Mouse (Mus musculus) midbrain, embryonic 10.5 days (tissue): ENCODE measurements around the gene Bcl11a. TPM values are rescaled to one million over a fixed set of nuclear protein-coding genes. Genes with fewer than 3 reads are reported as not detected.

Experiments used
- DNase-seq: peaks from one replicate; pipeline ENCODE4 v3.0.0-alpha.2; 2017; ENCODE audit warnings: low spot score
- H3K27ac ChIP-seq: fragments of 300-500 bp; sonication (generic); replicated peaks from 2 replicates; pipeline ENCODE4 v1.5.1; 2016; ENCODE audit warnings: mild to moderate bottlenecking
- H3K27me3 ChIP-seq: fragments of 300-500 bp; sonication (generic); 2 replicates; pipeline ENCODE4 v1.6.1; 2016; ENCODE audit warnings: low read depth, mild to moderate bottlenecking; ENCODE audit not compliant: poor library complexity, severe bottlenecking
- H3K36me3 ChIP-seq: fragments of 300-500 bp; sonication (generic); 2 replicates; pipeline ENCODE4 v1.6.1; 2016; ENCODE audit warnings: mild to moderate bottlenecking, moderate library complexity
- H3K4me1 ChIP-seq: fragments of 300-500 bp; sonication (generic); 2 replicates; pipeline ENCODE4 v1.6.1; 2016
- H3K4me3 ChIP-seq: fragments of 300-500 bp; sonication (generic); 2 replicates; pipeline ENCODE4 v1.5.1; 2016; ENCODE audit warnings: mild to moderate bottlenecking, moderate library complexity
- H3K9me3 ChIP-seq: fragments of 300-500 bp; sonication (generic); replicated peaks from 2 replicates; pipeline ENCODE4 v1.6.1; 2016; ENCODE audit warnings: mild to moderate bottlenecking
- WGBS: fragments of 180-500 bp; shearing (Covaris S2); methylation state at CpG from one replicate; pipeline ENCODE4 v1.1.7; 2016; 5-methylcytosine and 5-hydroxymethylcytosine counted together
- polyA plus RNA-seq: library from polyadenylated mRNA; unstranded; fragments of >200 nt; fragmentation: Nextera tagmentation; extraction: Ambion mirVana; gene quantifications from 2 replicates; pipeline ENCODE4 v1.2.1, GENCODE M21; 2016

The Bcl11a gene
- polyA plus RNA-seq, result 15.8 and 33.2 TPM in 2 replicates

DNA sequence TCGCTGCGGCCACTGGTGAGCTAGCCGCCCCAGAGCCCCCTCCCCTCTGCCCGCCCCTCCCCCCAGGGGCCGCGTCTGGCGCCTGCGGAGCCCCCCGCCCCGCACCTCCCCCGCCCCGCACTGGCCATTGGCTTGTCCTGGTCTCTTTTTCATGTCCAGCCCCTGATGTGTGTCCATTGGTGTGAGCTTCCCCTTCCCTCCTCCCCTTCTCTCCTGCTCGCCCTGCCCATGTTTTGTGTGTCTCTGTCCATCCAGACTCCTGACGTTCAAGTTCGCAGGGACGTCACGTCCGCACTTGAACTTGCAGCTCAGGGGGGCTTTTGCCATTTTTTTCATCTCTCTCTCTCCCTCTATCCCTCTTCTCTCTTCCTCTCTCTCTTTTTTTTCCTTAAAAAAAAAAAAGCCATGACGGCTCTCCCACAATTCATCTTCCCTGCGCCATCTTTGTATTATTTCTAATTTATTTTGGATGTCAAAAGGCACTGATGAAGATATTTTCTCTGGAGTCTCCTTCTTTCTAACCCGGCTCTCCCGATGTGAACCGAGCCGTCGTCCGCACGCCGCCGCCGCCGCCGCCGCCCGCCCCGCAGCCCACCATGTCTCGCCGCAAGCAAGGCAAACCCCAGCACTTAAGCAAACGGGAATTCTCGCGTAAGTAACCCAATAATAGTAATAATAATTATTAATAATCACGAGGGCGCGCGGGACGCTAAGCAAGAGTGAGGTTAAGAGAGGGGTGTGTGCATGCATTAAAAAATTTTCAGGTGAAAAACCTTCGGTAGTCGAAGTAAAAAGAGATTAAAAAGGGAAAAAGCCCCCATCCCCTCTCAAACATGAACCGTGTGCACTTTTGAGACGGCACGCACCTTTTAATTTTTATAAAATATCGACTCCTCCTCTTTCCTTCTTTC, at the start of gene Bcl11a:
Bcl11a (plus strand) TSS at position 262 of the 911 bp plus-strand sequence.
- Histone ChIP-seq H3K27me3 (peaks cover 50% of the 10 kb centered on the region), H3K4me1 (peaks cover 79% of the 10 kb centered on the region), H3K36me3 (no peaks in the 10 kb centered on the region), H3K9me3 (no peaks in the 10 kb centered on the region), H3K4me3 (peak within 1 kb of the TSS; percentile 76), H3K27ac (peak within 1 kb of the TSS; percentile 94)
- under 1% methylated on average over 40 of the region's 51 CpGs for WGBS
- DNase-seq, result peak; percentile 88

DNA sequence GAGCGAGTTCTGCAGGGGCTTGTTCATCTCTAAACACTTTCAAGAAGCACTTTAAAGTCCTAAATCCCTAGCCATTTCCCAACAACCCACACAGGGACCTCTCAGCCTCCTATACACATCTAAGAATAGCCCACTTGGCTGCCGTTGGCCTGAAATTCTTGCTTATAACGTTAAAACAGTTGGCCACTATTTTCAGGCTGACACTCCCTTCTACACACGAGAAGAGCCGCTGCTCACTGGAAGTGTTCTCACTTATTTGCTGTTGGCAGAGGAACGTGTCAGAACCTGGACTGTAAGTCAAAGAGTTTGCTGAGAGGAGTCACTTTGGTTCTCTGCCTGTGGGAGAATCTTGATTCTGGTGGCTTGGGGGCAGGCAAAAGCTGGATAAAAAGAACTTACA, 33.8 kb upstream of the Bcl11a start:
- DNase-seq, result no peak
- no peaks in the 10 kb centered on the region for H3K4me1 ChIP-seq
- WGBS, result 91% methylated on average over 6 of the region's 6 CpGs
- H3K9me3 ChIP-seq, result no peaks in the 10 kb centered on the region
- H3K4me3 ChIP-seq, result no peak overlapping the region
- no peaks in the 10 kb centered on the region for H3K36me3 ChIP-seq
- H3K27me3 ChIP-seq, result no peaks in the 10 kb centered on the region
- H3K27ac ChIP-seq, result no peak overlapping the region

DNA sequence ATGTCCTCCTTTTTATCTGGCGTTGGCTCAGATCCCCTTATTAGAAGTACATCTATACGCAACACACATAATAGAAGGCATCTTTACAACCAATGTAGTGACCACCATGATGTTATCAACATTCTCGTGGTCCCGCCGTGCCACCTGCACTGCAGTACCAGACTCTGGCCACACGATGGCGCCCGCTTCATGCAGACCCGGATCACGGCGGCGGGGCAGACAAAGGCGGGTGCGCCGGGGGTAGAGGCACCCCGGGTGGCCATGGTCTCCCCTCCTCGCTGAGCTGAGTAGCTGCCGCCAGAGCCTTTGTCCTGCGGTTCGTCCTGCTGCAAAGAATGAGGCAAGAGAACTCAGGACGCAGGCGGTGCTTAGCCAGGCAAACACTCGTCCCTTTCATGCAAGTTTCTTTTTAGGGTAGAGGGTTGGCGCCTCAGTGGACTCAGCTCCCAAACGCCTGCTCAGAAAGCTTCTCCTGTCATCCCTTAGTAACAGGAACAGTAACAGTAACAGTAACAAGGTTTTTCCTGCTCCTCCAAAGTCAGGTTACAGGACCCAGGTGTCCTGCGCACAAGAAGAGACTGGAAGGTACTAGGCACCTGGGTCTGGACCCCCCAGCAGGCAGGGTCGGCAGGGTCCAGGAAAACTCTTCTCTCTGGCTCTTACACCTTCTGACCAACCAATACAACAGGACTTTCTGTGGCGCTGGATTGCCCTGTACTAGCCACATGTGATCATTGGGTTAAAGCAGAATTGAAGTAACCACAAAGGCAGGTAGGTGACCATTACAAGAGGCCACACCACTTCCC, 28.4 kb upstream of the Bcl11a start:
- no peaks in the 10 kb centered on the region for H3K36me3 ChIP-seq
- H3K4me3 ChIP-seq, result peak overlapping the region; percentile 57
- no peaks in the 10 kb centered on the region for H3K9me3 ChIP-seq
- peak; percentile 92 for DNase-seq
- H3K27ac ChIP-seq, result peak overlapping the region; percentile 89
- WGBS, result 5% methylated on average over 28 of the region's 28 CpGs
- H3K4me1 ChIP-seq, result peaks cover 5% of the 10 kb centered on the region
- H3K27me3 ChIP-seq, result peaks cover 34% of the 10 kb centered on the region

DNA sequence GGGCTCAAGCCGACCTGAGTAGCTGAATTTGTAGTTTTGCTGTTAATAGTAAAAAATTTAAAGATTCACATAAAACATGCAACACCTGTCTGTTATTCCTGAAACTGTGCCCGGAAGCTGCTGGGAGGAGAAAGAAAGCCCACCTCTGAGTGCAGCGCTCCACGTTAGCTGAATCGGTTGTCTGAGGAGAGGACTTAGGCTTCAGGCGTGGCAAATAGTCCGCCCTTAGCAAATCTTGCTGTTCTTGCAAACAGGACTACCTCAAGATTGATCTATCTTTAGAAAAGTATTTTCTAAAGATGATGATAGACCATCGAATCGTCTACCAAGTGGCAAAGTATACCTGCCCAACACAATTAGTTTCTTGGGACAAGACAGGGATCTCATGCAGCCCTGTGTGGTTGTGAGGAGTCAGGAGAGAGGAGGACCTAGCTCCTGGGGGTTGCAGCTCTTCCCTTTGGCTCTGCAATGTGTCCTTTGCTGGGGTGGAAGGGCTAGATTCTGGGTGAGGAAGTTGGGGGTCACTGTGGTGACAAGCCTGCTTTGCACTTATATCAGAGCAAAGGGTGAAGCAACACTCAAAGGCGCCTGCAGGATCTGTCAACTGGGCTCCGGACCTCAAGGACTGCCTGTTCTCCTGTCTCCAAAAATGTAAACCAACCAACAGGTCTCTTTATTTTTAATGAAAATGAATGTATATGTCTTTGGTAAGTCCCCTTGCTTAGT, 27.7 kb upstream of the Bcl11a start:
- peak overlapping the region; percentile 89 for H3K27ac ChIP-seq
- H3K9me3 ChIP-seq, result no peaks in the 10 kb centered on the region
- DNase-seq, result no peak
- no peaks in the 10 kb centered on the region for H3K36me3 ChIP-seq
- 84% methylated on average over 11 of the region's 11 CpGs for WGBS
- H3K4me3 ChIP-seq, result no peak overlapping the region; the same call in 1 of the 2 replicates
- H3K4me1 ChIP-seq, result peaks cover 5% of the 10 kb centered on the region
- H3K27me3 ChIP-seq, result peaks cover 34% of the 10 kb centered on the region

GRCm38 (mm10) chr11:24052882-24053281, 25.0 kb upstream of the Bcl11a start:
- Histone ChIP-seq H3K4me3 (no peak overlapping the region), H3K27me3 (peaks cover 36% of the 10 kb centered on the region), H3K4me1 (peaks cover 5% of the 10 kb centered on the region), H3K9me3 (no peaks in the 10 kb centered on the region), H3K27ac (no peak overlapping the region), H3K36me3 (no peaks in the 10 kb centered on the region)
- peak; percentile 34 for DNase-seq
- 61% methylated on average over 6 of the region's 6 CpGs for WGBS

- Histone ChIP-seq H3K36me3 (no peaks in the 10 kb centered on the region), H3K27me3 (peaks cover 63% of the 10 kb centered on the region), H3K4me1 (peaks cover 42% of the 10 kb centered on the region), H3K27ac (no peak overlapping the region), H3K9me3 (no peaks in the 10 kb centered on the region), H3K4me3 (no peak overlapping the region)
- no peak for DNase-seq
- 7% methylated on average over 1 of the region's 1 CpGs for WGBS
Observed at GRCm38 (mm10) chr11:24059137-24059536, 18.7 kb upstream of the Bcl11a start.

DNA sequence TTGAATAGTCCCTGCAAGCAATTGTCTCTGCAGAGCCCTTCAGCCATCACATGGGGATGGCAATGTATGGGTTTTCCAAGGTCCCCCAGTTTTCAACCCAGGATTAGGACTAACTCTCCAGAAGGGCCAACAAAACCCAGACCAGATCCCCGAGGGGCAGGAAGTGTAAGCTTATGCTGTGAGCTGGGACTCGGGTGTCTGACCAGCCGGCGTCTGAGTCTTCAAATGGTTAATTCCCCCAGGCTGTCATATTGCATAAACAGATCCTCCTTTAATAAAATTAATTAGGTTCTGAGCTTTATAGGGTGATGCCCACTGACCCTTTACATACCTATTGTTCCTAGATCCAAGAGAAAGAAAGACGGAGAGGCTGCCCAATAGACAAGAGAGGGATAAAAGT, 17.4 kb upstream of the Bcl11a start:
- Histone ChIP-seq H3K4me1 (peaks cover 42% of the 10 kb centered on the region), H3K27me3 (peaks cover 70% of the 10 kb centered on the region)
- DNase-seq, result peak; percentile 35

DNA sequence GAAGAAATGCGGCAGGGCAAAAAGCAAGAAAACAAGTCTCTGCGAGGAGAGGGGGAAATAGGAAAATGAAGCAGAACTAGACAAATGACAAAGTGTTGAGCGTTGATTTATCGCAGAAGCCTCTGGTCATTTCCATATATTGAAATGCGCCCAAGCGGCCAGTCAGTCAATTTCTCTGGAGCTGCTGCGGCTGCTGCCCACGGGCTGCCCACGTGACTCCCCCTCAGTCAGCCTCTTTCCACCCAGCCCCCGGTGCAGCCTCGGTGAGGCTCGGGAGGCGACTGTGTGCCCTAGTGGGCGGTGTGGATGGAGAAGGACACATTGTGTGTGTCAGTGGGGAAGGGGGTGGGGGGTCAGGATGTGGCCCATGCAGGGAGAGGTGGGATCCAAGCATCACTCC, 16.0 kb upstream of the Bcl11a start:
- Histone ChIP-seq H3K4me1 (peaks cover 42% of the 10 kb centered on the region), H3K27me3 (peaks cover 81% of the 10 kb centered on the region), H3K36me3 (no peaks in the 10 kb centered on the region), H3K4me3 (peak overlapping the region; percentile 47), H3K27ac (peak overlapping the region; percentile 38; the same call in 1 of the 2 replicates), H3K9me3 (no peaks in the 10 kb centered on the region)
- 1% methylated on average over 14 of the region's 14 CpGs for WGBS
- peak; percentile 53 for DNase-seq

More for the DNA sequence above, 17.4 kb upstream of the Bcl11a start:
- Histone ChIP-seq H3K27ac (no peak overlapping the region), H3K4me3 (peak overlapping the region; percentile 47), H3K9me3 (no peaks in the 10 kb centered on the region), H3K36me3 (no peaks in the 10 kb centered on the region)
- WGBS, result 1% methylated on average over 5 of the region's 5 CpGs

GRCm38 (mm10) chr11:24062495-24063096, 15.3 kb upstream of the Bcl11a start:
- Histone ChIP-seq H3K4me3 (no peak overlapping the region), H3K4me1 (peaks cover 42% of the 10 kb centered on the region), H3K27ac (no peak overlapping the region), H3K36me3 (no peaks in the 10 kb centered on the region), H3K9me3 (no peaks in the 10 kb centered on the region), H3K27me3 (peaks cover 82% of the 10 kb centered on the region)
- 38% methylated on average over 9 of the region's 9 CpGs for WGBS
- peak; percentile 24 for DNase-seq

GRCm38 (mm10) chr11:24064221-24064620, 13.6 kb upstream of the Bcl11a start:
- Histone ChIP-seq H3K27ac (no peak overlapping the region), H3K27me3 (peaks cover 66% of the 10 kb centered on the region), H3K4me1 (peaks cover 36% of the 10 kb centered on the region), H3K36me3 (no peaks in the 10 kb centered on the region), H3K4me3 (no peak overlapping the region), H3K9me3 (no peaks in the 10 kb centered on the region)
- 87% methylated on average over 6 of the region's 6 CpGs for WGBS
- no peak for DNase-seq

DNA sequence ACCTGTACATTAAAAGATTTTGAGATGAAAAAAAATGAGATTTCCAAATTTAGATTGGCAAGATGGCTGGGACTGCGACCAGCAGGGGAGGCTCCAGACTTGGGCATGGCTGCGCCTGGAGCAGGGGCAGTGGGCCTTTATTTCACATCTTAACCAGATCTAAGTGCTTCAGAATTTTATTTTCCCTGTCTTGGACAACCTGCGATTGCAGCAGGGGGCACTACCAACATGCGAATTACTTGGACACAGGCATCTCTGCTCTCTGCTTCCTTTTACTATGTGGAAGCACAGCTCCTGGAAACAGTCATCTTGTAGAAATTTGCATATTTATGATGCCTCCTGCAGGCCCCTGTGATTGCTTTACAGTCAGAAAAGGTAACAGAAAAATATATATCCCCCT, 12.5 kb upstream of the Bcl11a start:
- WGBS, result 65% methylated on average over 4 of the region's 4 CpGs
- H3K4me3 ChIP-seq, result no peak overlapping the region
- peaks cover 30% of the 10 kb centered on the region for H3K4me1 ChIP-seq
- DNase-seq, result no peak
- no peaks in the 10 kb centered on the region for H3K9me3 ChIP-seq
- no peak overlapping the region for H3K27ac ChIP-seq
- no peaks in the 10 kb centered on the region for H3K36me3 ChIP-seq
- H3K27me3 ChIP-seq, result peaks cover 61% of the 10 kb centered on the region

DNA sequence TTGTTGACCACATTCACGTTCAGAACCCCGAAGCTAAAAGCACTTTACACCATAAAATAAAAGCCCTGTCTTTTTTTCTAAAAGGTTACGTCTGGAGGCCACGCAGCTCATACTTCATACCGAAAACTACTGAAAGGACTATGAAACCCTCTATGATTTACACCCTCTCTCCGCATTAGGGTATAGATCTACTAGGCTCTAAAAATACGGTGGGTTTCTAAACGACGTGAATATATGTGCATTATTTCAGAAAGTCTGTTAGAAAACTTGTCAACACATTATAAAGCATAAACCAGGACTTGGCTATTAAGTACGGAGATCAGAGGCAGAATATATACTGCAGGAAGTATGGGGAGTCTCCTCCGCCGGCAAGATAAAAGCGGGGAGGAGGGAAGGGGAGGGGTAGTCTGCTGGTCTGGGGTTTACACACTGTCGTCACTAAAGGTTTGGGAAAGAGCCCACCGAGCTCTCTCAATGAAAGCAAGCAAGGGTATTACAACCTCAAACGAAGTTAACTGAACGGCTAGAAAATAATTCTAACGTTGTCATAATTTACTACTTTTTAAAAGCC, 3.8 kb upstream of the Bcl11a start:
- DNase-seq, result peak; percentile 47
- Histone ChIP-seq H3K4me1 (peaks cover 41% of the 10 kb centered on the region), H3K9me3 (no peaks in the 10 kb centered on the region), H3K4me3 (peak overlapping the region; percentile 76), H3K27ac (no peak overlapping the region), H3K27me3 (peaks cover 52% of the 10 kb centered on the region), H3K36me3 (no peaks in the 10 kb centered on the region)
- under 1% methylated on average over 18 of the region's 18 CpGs for WGBS
